Mouse (Mus musculus) cerebellum, adult 2 months (tissue): ENCODE results near the gene Rsl24d1.

ENCODE experiments used
- CTCF ChIP-seq: fragments of 200-500 bp; IDR thresholded peaks from 2 replicates; pipeline ENCODE4 v1.5.1; 2011; ENCODE audit warnings: low read depth, mild to moderate bottlenecking, control low read depth, low read length, moderate library complexity, borderline replicate concordance; ENCODE audit not compliant: insufficient read depth
- POLR2A ChIP-seq: fragments of 200-500 bp; IDR thresholded peaks from 2 replicates; pipeline ENCODE4 v1.6.1; 2011; ENCODE audit warnings: low read length, control low read depth, borderline replicate concordance; ENCODE audit not compliant: insufficient read depth

DNA sequence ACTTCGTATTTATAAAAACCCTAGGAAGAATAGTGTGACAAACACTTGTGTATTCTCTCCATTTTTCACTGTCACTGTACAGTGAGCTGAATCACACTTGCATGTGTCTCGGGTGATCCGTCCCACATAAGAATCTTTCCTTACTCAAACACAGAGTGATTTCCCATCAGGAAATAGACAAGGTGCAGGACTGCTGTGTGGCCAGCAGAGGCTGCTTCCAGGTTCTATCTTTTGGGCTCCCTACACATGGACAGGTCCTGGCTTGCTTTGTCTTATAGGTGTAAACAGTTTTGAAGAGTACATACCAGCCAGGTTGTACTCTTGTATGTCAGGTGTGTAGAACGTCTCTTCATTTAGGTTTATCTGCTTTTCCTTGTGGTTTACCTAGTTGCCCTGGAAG, 4.8 kb downstream of the Rsl24d1 start:
- TF ChIP-seq CTCF (no peak), POLR2A (no peak)
